Mouse (Mus musculus): Measurements from ENCODE around the gene Tanc1.
"Not testable (repeated sequence)": the region's sequence is repeated elsewhere in the genome, so short reads cannot be mapped to it uniquely, and the experiment has no call there.

Gene Tanc1

DNA sequence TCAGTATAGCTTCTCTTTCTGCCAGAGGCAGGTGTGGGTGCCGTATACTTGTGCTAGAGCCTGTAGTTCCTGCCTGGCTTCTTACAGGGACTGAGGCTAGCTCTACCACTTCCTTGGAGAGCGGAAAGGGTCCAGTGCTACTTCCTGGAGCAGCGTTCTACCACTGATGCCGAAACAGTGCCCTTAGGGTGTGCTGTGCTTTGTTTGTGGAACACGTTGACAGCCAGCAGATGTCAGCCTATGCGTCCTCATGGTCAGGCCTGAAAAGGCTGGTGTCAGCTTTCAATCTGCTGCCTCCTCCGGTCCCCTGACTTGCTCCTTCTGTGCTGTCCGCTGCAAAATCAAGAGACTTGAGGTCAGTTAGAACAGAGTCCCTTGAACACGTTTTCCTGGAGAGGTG lies 218.3 kb downstream of the Tanc1 start:
- no peak for DNase-seq (ENCODE audit: low spot score)

DNA sequence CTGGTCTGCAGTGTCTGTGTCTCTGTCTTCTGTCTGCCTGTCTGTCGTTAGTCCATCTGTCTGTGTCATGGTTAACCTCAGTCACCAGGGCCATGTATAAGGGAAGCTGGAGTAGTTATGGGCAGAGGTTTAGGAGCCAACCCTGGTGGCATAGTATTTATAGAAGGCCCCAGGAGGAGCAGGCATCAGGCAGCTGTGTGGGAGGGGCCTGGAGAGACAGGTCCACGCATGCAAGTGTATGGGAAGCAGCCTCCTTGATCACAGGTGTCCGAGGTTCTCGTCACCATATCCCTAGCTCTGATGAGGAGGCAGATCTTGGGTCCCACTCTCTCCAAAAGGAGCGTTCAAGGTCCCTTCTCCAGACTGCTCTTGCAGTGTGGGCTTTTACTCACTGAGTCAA lies 219.1 kb downstream of the Tanc1 start:
- DNase-seq (ENCODE audit: low spot score), result no peak

DNA sequence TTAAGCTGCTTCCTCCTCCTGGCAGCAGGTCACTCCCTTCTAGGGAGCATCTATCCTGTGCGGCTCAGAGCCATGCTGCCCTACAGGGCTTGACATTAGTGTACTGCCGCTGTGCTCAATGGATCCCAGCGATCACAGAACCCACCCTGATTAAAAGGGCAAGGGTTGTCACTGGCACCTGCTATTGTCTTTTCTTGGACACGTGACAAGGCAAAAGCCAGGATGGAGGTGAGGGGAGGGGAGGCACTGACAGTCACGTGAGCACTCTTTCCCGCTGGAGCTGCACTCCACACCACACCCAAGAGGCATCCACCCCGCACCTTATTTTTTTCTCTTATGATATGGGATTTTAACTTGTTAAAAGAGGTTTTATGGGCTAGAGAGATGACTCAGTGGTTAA lies 220.0 kb downstream of the Tanc1 start:
- DNase-seq (ENCODE audit: low spot score), result no peak

DNA sequence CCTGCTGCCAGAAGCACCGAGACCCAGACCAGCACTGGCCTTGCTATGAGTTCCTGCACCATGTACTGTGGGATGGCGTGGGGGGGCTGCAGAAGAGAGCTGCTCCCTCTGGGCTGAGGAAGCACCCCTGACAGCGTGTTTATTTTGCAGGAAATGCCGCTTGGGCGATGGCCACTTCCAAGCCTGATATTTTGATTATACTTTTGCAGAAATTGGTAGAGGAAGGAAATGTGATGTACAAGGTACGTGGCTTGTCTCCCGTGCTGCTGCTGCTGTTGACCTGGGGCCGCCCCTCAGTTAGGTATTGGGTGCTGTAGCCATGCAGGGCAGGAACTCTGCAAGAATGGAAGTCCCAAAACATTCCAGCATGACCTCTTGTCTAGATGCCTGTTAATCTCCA lies 227.0 kb downstream of the Tanc1 start:
- no peak for DNase-seq (ENCODE audit: low spot score)

DNA sequence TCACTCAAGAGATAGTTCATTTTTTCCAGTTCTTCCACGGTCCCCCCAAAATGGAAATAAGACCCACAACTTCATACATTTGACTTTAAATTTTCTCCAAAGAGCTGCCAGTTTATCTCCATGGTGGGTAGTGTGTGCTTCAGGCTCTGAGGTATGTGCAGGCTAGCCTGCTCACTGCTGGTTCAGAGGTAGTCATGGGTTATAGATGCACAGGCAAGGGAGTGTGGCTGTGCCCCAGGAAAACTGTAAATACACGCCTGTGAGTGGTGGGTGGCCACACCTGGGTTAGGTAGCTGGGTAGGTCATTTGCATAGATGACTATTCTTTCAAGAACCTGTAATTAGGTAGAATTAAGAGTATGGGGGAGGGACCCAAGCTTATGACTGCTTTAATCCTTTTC lies 227.9 kb downstream of the Tanc1 start:
- DNase-seq (ENCODE audit: low spot score), result no peak

DNA sequence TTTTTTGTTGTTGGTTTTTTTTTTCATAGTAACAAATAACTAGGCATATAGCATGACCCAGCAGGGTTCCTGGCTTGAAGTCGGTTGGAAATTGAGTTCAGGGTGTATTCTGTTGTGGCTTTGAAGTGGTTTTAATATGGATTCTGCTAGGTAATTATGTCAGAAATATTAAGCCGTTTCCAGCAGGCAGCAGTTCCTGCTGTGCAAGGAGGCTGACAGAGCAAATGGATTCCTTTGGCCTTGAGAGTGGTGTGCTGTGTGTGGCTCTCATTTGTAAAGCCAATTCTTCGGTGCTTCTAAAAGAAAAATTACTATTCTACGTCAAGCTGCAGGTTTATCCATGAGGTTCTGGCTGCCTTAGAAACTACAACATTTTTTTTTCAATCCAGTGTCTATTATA lies 228.3 kb downstream of the Tanc1 start:
- DNase-seq (ENCODE audit: low spot score), result no peak

DNA sequence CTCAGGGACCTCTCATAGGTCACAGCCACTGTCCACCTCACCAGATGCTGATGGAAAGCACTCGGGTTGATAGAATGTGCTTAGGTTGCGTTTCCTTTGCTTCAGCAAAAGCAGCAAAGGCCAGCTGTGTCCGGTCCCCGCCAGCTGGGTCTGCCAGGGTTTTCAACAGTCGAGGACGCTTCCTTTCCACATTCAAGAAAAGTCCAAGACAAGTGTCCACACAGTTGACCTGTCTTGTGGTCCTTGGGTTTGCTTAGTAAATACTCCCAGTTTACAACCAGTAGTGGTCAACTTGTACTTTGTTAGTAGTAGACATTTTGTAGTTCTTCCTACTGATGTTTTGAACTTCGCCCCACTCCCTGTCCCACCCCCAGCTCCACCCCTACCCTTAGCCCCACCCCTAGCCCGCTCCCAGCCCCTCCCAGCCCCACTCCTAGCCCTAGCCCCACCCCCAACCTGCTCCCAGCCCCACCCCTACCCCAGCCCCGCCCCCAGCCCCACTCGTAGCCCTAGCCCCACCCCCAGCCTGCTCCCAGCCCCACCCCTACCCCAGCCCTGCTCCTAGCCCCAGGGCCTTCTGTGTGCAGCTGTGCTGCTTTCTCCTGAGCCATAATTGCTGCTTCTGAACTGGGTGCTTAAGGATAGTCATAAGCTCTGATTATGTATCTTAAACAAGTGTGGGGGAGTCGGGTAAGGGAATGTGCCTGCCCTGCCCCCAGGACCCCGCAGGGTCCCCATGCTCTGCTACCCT lies 229.5 kb downstream of the Tanc1 start:
- no peak for DNase-seq (ENCODE audit: low spot score)

DNA sequence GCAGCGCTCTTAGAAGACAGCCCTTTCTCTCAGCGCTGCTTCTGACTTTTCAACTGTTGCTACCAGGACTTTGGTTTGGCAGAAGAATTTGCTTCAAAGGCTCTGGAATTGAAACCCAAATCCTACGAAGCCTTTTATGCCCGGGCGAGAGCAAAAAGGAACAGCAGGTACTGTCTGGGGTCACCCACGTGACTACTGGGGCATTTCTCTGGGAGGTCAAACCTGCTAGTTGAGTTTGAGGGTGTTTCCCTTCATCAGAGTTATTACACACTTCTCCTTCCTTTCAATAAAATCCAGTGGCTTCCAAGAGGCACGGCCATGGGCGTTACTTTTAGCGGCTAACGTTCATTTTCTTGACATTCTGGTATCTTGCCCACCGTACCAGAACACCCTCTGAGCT lies 230.1 kb downstream of the Tanc1 start:
- DNase-seq (ENCODE audit: low spot score), result no peak

DNA sequence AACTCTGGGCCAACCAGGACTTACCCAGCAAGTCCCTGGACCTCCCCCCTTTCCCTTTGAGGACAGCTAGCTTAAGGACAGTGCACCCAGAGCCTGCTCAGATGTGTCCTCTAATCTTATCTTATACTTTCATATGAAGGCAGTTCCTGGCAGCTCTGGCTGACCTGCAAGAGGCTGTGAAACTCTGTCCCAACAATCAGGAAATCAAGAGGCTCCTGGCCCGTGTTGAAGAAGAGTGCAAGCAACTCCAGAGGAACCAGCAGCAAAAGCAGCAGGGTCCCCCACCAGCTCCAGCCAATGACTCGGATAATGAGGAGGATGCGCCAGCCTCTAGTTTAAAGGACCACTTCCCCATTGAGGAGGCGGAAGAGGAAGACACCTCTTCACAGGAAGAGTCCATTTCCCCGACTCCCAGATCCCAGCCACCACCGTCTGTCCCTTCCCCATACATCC lies 230.7 kb downstream of the Tanc1 start:
- DNase-seq (ENCODE audit: low spot score), result no peak

DNA sequence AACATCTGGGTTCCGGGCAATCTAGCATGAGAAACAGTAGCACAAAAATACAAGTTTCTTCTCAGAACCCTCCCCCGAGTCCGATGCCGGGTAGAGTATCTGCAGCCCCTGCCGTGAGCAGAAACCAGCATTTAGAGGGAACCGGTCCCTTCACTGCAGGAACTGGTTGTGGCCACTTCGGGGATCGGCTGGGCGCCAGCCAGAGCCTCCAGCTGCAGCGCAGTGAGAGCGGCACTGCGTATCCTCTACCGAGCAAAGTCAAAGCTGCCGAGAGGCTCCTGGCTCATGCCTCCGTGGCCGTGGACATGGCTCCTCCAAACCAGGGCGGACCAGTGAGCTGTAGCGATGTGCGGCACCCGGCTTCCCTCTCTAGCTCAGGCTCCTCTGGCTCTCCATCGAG lies 231.3 kb downstream of the Tanc1 start:
- no peak for DNase-seq (ENCODE audit: low spot score)

DNA sequence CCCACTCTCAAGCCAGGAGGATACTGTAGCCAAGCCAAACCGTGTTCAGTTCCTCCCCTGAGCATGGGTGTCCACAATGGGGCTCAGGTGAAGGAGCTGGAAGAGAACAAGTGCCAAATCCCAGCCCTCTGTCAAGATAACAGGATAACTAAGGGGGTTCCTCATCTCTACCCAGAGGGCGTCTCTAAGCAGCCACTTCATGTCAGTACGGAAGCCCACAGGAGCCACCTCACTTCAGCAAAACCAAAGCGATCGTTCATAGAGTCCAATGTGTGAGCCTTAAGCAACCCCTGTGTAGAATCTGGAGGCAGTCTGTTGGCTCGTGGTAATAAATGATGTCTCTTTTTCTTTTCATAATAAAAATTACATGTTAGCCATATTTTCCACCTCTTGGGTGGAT lies 232.0 kb downstream of the Tanc1 start:
- no peak for DNase-seq (ENCODE audit: low spot score)

DNA sequence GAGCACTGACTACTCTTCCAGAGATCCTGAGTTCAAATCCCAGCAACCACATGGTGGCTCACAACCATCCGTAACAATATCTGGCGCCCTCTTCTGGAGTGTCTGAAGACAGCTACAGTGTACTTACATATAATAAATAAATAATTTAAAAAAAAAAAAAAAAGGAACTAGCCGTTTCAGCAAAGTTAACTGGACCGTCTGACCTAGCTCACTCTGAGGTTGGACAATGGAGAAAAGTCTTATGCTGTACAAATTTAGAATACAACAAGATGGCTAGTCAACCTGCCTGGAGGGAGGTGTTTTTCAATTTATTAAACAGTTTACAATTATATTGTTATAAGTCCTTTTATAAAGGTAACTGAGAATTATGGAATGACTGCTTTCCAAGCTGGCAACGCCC lies 240.0 kb downstream of the Tanc1 start:
- not testable (repeated sequence) for DNase-seq (ENCODE audit: low spot score)

DNA sequence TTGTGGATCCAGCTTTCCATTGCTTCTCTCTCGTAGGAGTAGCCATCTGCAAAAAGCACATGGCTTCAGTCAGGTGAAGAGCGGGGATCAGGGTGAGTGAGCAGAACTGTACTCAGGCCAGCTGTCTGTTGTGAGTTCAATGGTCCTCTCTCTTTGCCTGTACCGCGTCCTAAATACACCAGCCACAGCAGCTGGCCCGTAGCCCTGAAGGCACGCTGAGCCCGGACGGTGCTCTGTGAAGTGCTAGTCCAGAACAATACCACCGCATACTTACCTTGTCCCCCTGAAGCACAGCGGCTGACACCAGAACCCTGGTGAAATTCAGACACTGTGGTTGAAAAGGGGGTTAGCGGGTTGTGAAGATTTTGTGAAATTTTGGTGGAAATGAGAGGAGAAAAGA lies 241.1 kb downstream of the Tanc1 start:
- no peak for DNase-seq (ENCODE audit: low spot score)

DNA sequence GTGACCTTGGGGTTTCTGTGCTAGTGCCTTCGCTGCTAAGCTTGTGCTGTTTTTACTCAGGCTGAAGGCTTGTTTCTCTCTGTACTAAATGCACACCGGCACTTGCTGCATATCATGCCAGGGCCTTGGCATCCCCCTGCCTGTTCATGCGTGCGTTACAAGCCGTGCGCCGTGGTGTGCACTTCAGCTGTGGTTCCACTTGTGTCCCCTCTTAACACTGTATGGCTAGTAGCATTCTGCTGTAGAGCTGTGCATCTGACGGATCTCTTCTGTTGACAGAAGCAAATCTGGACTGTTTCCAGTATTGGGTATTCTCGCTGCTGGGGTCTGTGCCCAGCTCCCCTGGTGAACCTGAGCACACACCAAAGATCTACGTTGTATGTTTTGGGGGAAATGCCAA lies 241.7 kb downstream of the Tanc1 start:
- no peak for DNase-seq (ENCODE audit: low spot score)

DNA sequence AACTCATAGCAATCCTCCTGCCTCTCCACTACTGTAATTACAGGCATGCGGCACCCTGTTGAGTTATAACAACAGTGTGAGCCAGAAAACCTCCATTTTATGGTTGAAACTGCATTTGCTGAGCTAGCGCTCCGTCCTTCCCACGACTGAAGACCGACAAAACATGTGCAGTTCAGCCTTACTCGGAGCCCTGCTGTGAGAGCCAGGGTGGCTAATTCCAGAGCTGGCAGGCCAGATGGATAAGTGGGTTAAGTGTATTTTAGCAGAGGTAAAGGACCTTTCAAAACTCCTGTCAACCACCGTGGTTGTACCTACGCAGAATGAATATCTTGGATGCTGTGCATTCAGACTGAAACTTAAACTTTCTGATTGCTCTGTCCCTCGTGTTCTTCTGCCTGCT lies 242.5 kb downstream of the Tanc1 start:
- DNase-seq (ENCODE audit: low spot score), result no peak

DNA sequence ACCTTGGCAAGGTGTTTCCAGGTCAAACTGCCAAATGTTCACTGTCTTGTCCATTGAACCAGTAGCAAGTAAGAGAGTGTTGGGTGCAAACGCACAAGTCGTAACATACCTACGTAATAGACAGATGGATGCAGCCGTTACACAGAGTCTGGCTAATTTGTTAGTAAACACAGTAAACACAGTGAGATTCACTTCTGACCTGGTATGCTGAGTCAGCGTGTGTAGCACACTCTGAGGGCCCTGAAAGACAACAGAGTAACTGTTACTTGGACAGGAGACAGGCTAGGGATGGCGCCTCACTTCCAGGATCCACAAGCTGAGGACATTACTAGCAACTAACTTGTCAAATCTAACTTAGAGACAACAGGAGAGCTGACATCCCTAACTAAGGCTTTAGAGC lies 250.8 kb downstream of the Tanc1 start:
- no peak for DNase-seq (ENCODE audit: low spot score)

DNA sequence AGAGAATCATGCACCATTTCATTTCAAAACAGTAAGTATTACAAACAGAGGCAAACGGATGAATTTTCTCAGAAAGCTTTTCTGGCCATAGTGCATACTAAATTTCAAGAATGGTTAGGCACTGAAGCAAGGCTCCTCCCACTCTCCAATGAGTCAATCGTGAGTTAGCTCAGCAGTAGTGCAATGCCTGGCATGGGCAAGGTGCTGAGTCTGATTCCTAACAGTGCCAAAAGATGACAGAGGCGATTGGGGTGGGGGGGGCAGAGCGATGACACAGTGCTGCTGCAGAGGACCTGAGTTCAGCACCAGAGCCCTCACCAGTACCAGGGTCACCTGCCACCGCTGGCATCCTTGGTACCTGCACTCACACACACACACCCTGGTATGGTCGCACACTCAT lies 258.7 kb downstream of the Tanc1 start:
- DNase-seq (ENCODE audit: low spot score), result no peak

DNA sequence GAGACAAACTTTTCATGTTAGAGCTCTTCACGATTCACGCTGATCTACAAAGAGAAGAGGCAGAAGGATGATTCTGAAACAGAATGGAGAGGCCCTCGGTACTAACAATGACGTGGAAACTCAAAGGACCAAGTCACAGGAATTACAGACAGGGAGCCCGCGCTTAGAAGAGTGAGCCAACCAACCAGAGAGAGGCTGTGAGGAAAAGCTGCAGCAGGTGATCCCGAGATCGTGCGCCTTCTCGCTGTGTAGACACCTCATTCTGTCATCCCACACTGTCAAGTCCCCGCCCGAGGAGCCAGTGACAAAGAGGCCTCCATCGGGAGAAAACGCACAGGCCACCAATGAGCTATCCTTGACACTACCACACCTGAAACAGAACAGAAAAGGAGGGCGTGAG lies 264.6 kb downstream of the Tanc1 start:
- DNase-seq (ENCODE audit: low spot score), result no peak

DNA sequence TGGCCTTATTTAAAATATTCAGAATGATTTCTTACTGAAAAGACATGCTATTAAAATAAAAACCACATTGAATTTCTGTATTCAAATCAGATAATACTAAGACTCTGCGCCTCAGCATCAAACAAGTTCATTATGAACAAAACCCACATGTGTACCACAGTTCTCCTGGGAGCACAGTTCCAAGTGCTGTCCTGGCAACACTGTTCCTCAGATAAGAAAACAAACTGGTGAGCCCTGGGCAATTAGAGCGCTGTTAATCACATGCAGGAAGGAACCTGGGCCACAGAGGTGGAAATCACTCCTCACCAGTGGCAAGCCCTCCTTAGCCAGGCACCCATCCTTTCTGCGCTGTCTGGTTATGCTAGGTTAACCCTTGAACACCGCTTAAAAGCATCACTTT lies 265.5 kb downstream of the Tanc1 start:
- DNase-seq (ENCODE audit: low spot score), result peak; percentile 58

DNA sequence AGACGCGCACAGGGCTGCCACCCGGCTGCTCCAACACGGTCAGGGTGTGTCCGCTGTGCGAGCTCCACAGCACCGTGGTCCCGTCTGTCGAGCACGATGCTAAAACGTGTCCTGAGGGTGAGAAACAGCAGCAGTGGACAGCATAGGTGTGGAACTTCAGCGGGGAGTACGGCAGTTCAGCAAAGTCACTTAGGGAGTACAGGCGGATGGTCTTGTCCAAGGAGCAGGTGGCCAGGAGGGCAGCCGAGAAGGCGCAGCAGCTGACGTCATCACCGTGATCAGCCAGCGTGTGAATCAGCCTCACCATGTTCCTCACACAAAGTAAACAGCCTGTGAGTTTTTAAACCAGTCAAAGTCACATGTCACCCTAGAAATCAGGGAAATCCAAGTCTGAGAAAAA lies 266.4 kb downstream of the Tanc1 start:
- no peak for DNase-seq (ENCODE audit: low spot score)

DNA sequence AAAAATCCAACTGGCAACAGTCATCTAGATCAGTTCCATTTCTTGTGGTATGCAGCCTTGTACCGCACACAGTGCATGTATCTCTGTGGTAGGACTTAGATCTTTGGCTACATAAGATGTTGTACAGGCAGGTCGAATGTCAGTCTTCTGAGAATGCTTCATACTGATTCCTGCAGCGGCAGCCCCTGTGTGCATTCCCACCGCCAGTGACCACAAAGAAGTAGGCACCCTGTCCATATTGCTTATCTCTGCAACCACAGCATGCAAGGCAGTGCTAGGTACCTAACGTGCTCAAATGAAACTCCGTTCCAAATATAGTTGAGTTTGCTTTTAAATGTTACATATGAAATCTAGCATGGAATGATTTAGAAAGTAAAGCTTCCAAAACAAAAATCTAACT lies 269.6 kb downstream of the Tanc1 start:
- DNase-seq (ENCODE audit: low spot score), result peak; percentile 13

DNA sequence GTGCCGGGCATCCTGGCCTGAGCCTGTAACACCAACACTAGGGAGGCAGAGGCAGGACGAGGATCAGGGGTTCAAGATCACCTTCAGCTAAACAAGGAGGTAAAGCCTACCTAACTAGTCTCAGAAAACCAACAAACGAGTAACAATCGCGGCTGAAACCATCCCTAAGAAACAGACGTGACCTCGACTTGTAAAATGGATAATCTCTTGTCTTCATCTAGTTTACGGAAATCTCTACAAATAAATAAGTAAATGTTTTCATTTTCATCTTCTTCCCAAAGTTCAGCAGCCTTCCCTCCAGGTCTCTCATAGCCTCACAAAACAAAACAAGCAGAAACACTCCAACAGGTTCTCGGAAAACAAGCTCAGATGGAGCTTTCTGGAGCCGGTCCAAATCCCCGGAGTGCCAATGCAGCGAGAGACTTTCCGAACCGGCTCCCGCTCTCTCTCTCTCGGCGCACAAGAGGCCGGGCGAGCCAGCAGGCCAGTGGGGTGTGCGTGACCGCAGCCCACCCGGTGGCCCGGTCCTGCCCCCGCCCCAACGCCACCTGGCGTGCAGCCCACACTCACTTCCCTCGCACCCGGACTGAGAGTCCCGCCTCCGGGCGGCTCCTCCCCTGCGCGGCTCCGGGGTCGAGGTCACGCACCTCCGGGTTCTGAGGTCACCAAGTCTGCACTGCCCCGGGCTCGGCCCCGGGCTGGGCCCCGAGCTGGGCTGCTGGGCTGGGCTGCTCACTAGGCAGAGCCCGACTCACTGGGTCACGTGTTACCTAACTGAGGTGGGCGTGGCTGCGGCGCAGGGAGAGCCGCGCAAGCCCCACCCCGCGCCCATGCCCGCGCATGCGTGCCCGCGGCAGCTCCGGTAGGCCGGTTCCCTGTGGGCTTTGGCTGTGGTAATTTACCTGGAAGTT lies 270.2 kb downstream of the Tanc1 start, which contains the start of gene Wdsub1:
Gene Wdsub1, minus strand, starts transcription at position 761 of the 911 bp plus-strand sequence.
- peak; percentile 95 for DNase-seq (ENCODE audit: low spot score)

DNA sequence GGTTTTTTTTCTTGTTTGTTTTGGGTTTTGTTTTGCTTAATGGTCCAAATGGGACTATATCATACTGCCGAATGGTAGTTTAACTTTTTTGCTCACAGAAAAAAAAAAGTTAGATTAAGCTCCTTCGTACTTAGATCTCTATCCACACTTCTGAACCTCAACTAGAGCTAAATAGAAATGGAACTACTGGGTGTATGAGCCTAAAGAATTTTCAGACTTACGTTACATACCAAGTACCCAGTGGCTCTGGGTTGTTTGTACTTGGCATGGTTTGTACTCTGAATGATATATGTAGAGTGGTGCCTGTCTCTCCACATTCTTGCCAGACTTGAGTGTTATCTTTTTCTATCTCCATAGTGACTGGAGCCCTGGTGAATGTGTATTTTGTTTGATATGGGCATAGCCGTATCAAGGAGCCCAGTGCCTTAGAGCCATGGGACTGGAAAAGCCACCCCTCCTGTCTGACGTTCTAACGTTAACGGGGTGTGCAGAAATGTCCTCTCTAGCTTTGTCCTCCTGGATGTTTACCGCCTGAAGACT lies 271.0 kb downstream of the Tanc1 start:
- DNase-seq (ENCODE audit: low spot score), result no peak

All from MN1 (cell line).